Mouse (Mus musculus): ENCODE results near the gene Slc12a5. TPM values are rescaled to one million over a fixed set of nuclear protein-coding genes. Genes with fewer than 3 reads are reported as not detected.
A peak's percentile ranks its signal among the peaks of the same experiment; 100 is the strongest.

Slc12a5 gene
- polyA plus RNA-seq, 1 experiment from 2014 or later = not detected

DNA sequence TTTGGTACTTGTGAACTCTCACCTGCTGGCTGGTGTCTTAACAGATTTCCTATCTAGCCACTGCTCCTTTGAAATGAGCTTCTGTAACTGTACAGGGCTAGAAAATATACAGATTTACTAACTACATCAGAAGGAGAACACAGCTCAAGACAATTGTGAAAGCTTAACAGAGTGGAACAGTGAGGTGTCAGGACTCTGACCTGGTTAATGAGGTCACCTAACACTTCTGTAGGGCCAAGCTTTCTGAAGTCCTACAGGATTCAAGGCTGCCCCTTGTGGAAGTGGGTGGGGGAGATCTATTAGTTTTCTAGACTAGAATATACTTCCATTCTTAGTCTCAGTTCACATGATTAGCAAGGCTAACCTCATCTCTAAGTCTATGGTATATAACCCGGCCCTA is 47.4 kb downstream of the Slc12a5 start:
- Histone ChIP-seq H3K27ac (no peak overlapping the region), H3K4me3 (ENCODE audit: inconsistent target) (no peak overlapping the region), H3K36me3 (ENCODE audit: inconsistent target) (peaks cover 80% of the 10 kb centered on the region), H3K79me2 (ENCODE audit: inconsistent target) (no peaks in the 10 kb centered on the region)
- 100% methylated on average over 1 of the region's 1 CpGs for WGBS (ENCODE audit: missing documents)

DNA sequence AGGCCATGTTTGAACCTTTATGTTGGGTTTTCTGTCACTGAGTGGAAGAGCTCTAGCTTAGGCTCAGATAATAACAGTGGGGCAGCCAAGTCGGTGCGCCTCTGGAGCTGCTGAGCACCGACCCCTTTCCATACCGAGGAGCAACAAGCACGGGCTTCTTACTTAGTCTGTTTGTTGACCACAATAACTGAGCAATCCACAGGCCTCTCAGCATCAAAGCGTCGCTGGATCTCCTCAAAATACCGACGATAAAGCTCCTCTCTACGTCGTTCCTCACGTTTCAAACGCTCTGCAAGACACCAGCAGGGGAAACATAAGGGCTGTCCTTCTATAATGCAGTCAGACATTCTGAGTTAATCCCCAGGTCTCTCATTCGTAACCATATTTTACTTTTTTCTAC is 48.6 kb downstream of the Slc12a5 start:
- peaks cover 68% of the 10 kb centered on the region for H3K36me3 ChIP-seq (ENCODE audit: inconsistent target)
- H3K79me2 ChIP-seq (ENCODE audit: inconsistent target) = peaks cover 2% of the 10 kb centered on the region; the same call in 1 of the 2 replicates
- H3K4me3 ChIP-seq (ENCODE audit: inconsistent target) = no peak overlapping the region
- 95% methylated on average over 13 of the region's 14 CpGs for WGBS (ENCODE audit: missing documents)
- no peak overlapping the region for H3K27ac ChIP-seq

DNA sequence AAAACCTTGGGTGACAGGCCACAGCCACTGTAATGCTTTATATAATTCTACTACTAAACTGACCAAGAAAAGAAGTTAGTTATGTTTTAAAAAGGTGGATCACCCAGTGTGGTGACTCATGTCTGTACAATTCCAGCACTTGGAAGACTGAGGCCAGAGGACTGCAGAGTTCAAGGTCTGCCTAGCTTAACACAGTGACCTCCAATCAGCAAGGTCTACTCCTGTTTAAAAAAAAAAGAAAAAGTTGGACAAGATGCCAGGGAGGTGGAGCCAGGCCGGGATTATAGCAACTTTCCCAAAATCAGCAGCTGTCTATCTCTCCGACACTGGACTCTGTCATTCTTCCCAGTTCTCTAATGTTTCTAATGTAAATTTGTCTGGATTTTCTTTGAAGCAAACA is 49.0 kb downstream of the Slc12a5 start:
- 100% methylated on average over 1 of the region's 2 CpGs for WGBS (ENCODE audit: missing documents)
- H3K79me2 ChIP-seq (ENCODE audit: inconsistent target) = peaks cover 6% of the 10 kb centered on the region; the same call in 1 of the 2 replicates

DNA sequence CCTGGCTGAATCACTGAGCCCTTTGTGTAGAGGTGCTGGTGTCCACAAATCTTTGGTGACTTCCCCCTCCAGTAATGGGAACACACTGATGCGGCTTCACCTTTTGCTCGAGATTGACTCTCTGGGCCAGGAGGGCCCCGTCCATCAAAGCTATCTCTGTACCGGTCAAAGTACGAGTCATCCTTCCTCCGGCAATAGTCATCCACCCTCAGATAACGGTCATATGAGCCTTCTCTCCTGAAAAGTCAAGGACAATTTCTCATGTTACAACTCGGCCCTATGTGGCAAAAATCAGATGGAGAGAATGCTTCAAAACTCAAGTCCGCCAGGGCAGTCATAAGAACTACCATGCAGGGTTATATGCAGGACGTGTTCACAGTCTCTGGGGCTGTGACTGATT is 49.7 kb downstream of the Slc12a5 start:
- Histone ChIP-seq H3K4me3 (ENCODE audit: inconsistent target) (no peak overlapping the region), H3K27ac (no peak overlapping the region), H3K36me3 (ENCODE audit: inconsistent target) (peaks cover 64% of the 10 kb centered on the region), H3K79me2 (ENCODE audit: inconsistent target) (peaks cover 6% of the 10 kb centered on the region; the same call in 1 of the 2 replicates)
- 84% methylated on average over 10 of the region's 10 CpGs for WGBS (ENCODE audit: missing documents)

More for the DNA sequence above, 49.0 kb downstream of the Slc12a5 start:
- peaks cover 64% of the 10 kb centered on the region for H3K36me3 ChIP-seq (ENCODE audit: inconsistent target)
- H3K4me3 ChIP-seq (ENCODE audit: inconsistent target) = no peak overlapping the region
- no peak overlapping the region for H3K27ac ChIP-seq

DNA sequence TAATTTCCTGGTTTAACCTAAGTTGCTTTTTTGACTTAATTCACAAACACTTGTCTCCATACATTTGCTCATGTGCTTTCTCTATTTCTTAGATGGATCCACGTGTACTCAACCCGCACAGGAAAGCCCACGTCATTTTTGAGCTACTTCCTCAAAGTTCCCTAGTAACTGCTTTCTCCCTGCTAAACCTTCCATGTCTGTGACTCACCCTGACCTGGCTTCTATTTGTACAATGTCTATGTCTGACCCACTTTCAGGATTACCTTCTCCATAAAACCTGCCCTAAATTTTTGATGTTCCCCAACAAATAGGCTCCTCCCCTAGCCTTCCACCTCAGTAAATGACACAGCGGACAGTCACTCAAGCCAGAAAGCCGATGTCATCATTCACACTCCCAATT is 54.3 kb downstream of the Slc12a5 start:
- no peak overlapping the region for H3K4me3 ChIP-seq (ENCODE audit: inconsistent target)
- H3K36me3 ChIP-seq (ENCODE audit: inconsistent target) = peaks cover 28% of the 10 kb centered on the region
- WGBS (ENCODE audit: missing documents) = 39% methylated on average over 5 of the region's 5 CpGs
- H3K79me2 ChIP-seq (ENCODE audit: inconsistent target) = peaks cover 25% of the 10 kb centered on the region; the same call in 1 of the 2 replicates
- H3K27ac ChIP-seq = no peak overlapping the region

DNA sequence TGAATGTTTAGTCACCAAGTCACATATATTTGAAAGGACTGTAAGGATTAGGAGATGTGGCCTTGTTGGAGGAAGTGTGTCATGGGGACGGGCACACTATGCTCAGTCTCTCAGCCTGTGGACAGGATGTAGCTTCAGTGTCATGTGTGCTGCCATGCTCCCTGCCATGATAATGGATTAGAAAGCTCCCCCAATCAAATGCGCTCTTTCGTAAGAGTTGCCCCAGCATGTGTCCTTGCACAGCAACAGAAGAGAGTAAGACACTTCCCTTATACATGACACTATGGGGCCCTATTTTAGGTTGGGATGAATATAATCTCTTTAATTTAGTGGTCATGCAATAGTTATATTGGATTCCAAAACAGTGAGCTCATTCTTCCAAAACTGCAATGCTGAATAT is 59.9 kb downstream of the Slc12a5 start:
- Histone ChIP-seq H3K27ac (no peak overlapping the region), H3K36me3 (ENCODE audit: inconsistent target) (peaks cover 9% of the 10 kb centered on the region; the same call in 1 of the 2 replicates), H3K4me3 (ENCODE audit: inconsistent target) (no peak overlapping the region), H3K79me2 (ENCODE audit: inconsistent target) (peaks cover 61% of the 10 kb centered on the region)
- WGBS (ENCODE audit: missing documents) = 84% methylated on average over 3 of the region's 3 CpGs

DNA sequence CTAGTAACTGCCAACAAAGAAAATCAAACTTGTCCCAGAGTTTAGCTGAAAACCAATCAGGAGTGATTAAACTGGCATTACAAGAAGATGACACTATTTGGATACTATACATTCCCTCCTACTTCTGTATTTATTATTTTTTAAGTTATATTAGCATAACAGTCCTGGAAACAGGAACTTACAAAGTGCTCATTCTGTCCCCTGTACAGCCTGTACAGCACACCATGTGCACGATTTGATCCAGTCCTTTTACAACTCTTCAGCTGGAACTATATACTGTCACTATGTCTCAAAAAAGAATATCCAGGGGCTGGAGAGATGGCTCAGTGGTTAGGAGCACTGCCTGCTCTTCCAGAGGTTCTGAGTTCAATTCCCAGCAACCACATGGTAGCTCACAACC is 66.6 kb downstream of the Slc12a5 start:
- H3K36me3 ChIP-seq (ENCODE audit: inconsistent target) = peaks cover 4% of the 10 kb centered on the region; the same call in 1 of the 2 replicates
- 0% methylated on average over 1 of the region's 1 CpGs for WGBS (ENCODE audit: missing documents)
- H3K27ac ChIP-seq = no peak overlapping the region
- no peak overlapping the region for H3K4me3 ChIP-seq (ENCODE audit: inconsistent target)
- H3K79me2 ChIP-seq (ENCODE audit: inconsistent target) = peaks cover 100% of the 10 kb centered on the region

DNA sequence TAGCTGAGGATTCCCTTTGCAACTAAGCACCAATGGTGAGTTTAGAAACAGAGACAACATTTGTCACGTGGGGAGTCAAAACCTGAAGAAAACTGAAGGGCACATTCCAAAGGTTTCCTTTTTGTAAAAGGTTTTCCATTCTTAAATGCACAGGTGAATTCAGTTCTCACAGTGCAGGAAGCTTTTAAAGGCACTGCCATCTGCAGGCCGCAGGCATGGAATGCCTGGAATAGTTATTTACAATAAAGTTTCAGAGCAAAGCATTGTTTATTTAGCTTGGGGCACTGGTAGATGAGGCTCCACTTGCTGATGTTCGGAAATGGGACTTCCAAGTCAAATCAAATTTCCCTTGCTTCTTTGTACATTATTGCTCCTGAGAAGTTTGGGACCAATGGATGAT is 71.9 kb downstream of the Slc12a5 start:
- H3K79me2 ChIP-seq (ENCODE audit: inconsistent target) = peaks cover 67% of the 10 kb centered on the region
- 87% methylated on average over 3 of the region's 3 CpGs for WGBS (ENCODE audit: missing documents)
- H3K36me3 ChIP-seq (ENCODE audit: inconsistent target) = no peaks in the 10 kb centered on the region

DNA sequence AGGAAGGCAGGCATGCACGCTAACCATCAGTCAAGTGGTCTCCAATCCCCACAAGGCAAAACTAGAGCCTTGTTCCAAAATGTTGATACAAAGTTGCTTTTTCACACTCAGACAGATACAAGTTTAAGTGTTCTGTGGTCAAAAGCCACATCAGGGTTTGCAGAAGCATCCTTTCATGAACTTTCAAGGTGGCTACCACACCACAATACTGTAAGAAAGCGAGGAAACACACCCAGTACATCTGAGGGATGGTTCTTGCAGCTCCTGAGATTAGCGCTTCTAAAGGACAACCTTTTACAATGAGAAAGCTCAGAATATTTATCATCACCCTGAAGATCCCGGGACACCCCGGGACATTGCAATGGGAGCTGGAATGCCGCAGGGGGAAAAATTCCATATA is 72.7 kb downstream of the Slc12a5 start:
- H3K79me2 ChIP-seq (ENCODE audit: inconsistent target) = peaks cover 60% of the 10 kb centered on the region
- H3K27ac ChIP-seq = no peak overlapping the region
- no peaks in the 10 kb centered on the region for H3K36me3 ChIP-seq (ENCODE audit: inconsistent target)
- peak overlapping the region; percentile 51; the same call in 1 of the 2 replicates for H3K4me3 ChIP-seq (ENCODE audit: inconsistent target)
- WGBS (ENCODE audit: missing documents) = 78% methylated on average over 6 of the region's 6 CpGs

More for the DNA sequence above, 71.9 kb downstream of the Slc12a5 start:
- H3K4me3 ChIP-seq (ENCODE audit: inconsistent target) = no peak overlapping the region
- H3K27ac ChIP-seq = no peak overlapping the region

DNA sequence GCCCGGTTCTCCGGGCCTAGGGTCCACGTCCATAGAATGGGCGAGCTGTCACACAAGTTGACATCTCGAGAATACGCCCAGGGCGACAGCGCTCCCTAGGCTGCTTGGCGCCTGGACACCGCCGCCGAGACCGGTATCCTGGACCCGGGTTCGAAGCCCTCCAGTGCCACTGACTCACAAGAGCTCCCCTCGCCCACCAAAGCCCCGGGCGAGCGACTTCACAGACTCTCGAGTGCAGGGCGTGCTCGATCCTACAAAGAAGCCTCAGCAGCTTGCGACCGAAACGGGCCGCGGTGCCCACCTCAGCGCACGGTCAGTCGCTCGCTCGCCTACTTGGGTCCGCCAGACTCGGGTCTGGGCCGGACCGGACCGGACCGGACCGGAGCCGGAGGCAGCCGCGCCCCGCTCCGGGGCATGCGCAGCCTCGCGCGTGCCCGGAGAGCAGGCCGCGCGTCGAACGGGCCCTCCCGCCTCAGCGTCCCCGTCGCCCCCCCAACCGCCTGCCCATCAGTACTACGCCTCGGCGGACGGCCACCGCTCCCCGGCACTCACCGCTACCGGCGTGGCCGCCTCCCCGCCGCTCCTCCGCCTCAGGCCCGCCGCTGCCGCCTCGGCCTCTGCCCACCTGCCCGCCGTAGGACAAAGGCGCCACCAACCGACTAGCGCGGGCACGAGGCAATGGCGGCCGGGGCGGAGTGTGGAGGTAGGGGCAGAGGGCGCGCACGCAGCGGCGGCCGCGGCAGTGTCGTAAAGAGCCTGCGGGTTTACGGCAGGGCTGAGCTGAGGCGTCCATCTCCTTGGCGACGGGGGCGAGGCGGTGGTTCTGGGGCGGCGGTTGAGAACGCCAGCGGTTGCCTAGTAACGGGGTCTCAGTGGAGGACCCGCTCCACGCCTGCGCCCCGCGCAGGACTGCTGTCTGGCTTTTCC is 73.8 kb downstream of the Slc12a5 start, which contains the start of gene Ncoa5:
Gene Ncoa5, minus strand, starts transcription at position 737 of the 927 bp plus-strand sequence.
- H3K27ac ChIP-seq = no peak within 1 kb of the TSS

DNA sequence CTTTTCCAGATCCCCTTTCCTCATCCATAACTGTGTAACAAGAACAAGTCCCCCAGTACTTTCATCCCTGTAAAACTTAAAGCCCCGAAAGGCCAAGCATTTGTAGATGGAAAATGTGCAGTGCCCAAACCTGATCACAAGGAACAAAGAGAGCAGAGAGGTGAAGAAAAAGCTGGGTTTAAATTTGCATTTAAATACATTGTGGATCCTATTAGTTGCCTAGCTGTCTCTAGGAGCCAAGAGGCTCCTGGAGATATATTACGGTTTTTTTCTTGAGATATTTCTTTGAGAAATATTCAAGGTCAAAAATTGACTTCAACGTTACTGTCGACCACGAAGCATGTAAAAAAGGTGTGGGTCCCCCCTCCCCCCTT is 74.4 kb downstream of the Slc12a5 start:
- H3K79me2 ChIP-seq (ENCODE audit: inconsistent target) = peaks cover 42% of the 10 kb centered on the region
- H3K4me3 ChIP-seq (ENCODE audit: inconsistent target) = no peak overlapping the region; the same call in 1 of the 2 replicates
- WGBS (ENCODE audit: missing documents) = 69% methylated on average over 5 of the region's 5 CpGs
- H3K27ac ChIP-seq = no peak overlapping the region
- H3K36me3 ChIP-seq (ENCODE audit: inconsistent target) = no peaks in the 10 kb centered on the region

More for the DNA sequence above, 73.8 kb downstream of the Slc12a5 start, which contains the start of gene Ncoa5:
- H3K79me2 ChIP-seq (ENCODE audit: inconsistent target) = peaks cover 49% of the 10 kb centered on the region
- H3K4me3 ChIP-seq (ENCODE audit: inconsistent target) = peak within 1 kb of the TSS; percentile 51
- under 1% methylated on average over 110 of the region's 111 CpGs for WGBS (ENCODE audit: missing documents)
- no peaks in the 10 kb centered on the region for H3K36me3 ChIP-seq (ENCODE audit: inconsistent target)

DNA sequence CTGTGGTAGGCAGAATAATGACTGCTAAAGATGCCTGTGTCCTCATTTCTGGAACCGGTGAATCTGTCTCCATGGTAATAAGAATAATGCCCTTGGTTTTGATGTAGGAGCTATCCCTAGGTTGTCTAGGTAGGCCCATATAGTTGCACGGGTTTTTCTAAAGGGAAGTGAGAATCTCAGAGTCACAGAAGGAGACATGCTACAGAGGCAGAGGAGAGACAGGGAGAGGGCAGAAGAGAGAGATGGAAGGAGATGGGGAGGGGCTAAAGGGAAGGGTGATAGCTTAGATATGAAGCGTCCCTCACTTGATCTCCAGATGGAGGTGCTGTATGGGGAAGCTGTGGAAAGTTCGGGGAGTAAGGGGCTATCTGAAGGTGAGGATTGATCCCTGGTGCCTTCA is 76.8 kb downstream of the Slc12a5 start:
- H3K79me2 ChIP-seq (ENCODE audit: inconsistent target) = peaks cover 19% of the 10 kb centered on the region
- 43% methylated on average over 4 of the region's 4 CpGs for WGBS (ENCODE audit: missing documents)
- H3K4me3 ChIP-seq (ENCODE audit: inconsistent target) = no peak overlapping the region
- H3K36me3 ChIP-seq (ENCODE audit: inconsistent target) = no peaks in the 10 kb centered on the region
- H3K27ac ChIP-seq = no peak overlapping the region

DNA sequence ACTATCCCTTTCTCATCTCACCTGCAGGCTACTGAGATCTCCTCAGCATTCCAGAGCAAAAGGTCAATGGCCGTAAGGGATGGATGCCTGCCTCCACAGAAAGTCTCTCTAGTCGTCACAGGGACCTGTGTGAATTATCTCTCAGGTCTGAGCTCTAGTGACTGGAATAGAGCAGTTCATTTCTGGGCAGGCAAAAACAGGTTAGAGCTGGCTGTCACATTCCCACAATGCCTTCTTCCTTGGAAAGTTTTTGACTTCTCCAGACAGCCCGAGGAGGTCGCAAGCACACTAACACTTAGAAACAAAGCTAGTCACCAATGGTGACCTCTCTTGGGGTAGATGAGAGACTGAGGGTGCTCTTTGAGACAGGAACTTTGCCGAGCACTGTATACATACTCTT is 81.5 kb downstream of the Slc12a5 start:
- Histone ChIP-seq H3K79me2 (ENCODE audit: inconsistent target) (no peaks in the 10 kb centered on the region), H3K4me3 (ENCODE audit: inconsistent target) (no peak overlapping the region), H3K27ac (no peak overlapping the region), H3K36me3 (ENCODE audit: inconsistent target) (no peaks in the 10 kb centered on the region)
- WGBS (ENCODE audit: missing documents) = 94% methylated on average over 4 of the region's 5 CpGs

DNA sequence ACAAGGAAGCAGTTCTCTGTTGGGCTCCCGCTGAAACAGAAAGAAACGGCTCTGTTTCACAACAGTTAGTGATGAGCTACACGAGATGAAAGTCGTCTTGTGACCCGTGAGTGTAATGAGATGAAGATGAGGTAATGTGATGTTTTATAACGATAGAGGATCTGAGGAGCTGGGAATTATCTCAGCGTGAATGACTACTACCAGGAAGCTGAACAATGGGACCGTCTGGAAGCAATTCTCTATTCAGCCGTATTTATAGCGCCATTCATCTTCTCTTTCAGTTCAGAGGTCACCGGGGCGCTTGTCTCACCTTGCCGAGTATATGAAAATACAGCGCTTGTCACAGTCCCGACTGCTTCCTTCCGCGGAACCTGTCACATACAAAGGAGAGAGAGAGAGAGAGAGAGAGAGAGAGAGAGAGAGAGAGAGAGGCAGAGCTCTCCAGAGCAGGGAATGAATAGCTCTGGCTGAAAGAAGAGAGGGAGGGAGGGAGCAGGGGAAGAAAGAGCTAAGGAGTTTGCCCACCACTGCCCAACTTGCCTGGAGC is 82.6 kb downstream of the Slc12a5 start:
- no peaks in the 10 kb centered on the region for H3K79me2 ChIP-seq (ENCODE audit: inconsistent target)
- peak overlapping the region; percentile 1; the same call in 1 of the 2 replicates for H3K4me3 ChIP-seq (ENCODE audit: inconsistent target)
- H3K36me3 ChIP-seq (ENCODE audit: inconsistent target) = no peaks in the 10 kb centered on the region
- H3K27ac ChIP-seq = peak overlapping the region; percentile 37
- WGBS (ENCODE audit: missing documents) = 4% methylated on average over 17 of the region's 17 CpGs

DNA sequence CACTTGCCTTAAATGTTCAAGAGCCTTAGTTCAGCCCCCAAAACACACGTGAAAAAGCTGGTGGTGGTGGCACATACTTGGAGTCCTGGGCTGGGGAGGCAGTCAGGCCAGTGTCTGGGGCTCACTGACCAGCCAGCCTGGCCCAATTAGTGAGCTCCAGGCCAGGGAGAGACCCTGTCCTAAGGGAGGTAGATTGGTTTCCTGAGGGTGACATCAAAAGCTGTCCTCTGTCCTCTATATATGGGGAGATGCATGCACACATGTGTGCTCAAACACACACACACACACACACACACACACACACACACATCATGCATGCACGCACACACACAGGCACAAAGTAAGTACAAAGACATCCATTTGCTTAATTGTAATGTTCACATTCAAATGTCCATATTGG is 83.1 kb downstream of the Slc12a5 start:
- WGBS (ENCODE audit: missing documents) = 78% methylated on average over 2 of the region's 2 CpGs

More for the DNA sequence above, 83.1 kb downstream of the Slc12a5 start:
- no peak overlapping the region for H3K27ac ChIP-seq
- H3K36me3 ChIP-seq (ENCODE audit: inconsistent target) = no peaks in the 10 kb centered on the region
- H3K4me3 ChIP-seq (ENCODE audit: inconsistent target) = no peak overlapping the region
- no peaks in the 10 kb centered on the region for H3K79me2 ChIP-seq (ENCODE audit: inconsistent target)
